Mouse (Mus musculus) kidney, embryonic 15.5 days (tissue): Measurements from ENCODE around the gene Tex10. TPM values are rescaled to one million over a fixed set of nuclear protein-coding genes. Genes with fewer than 3 reads are reported as not detected.
"Not testable (repeated sequence)": the region's sequence is repeated elsewhere in the genome, so short reads cannot be mapped to it uniquely, and the experiment has no call there.

Experiments used
- ATAC-seq: fragments of 200-750 bp; cut with Nextera tagmentation; replicated peaks from 2 replicates; pipeline ENCODE4 v1.8.0; 2017; ENCODE audit warnings: moderate TSS enrichment; ENCODE audit not compliant: low FRiP score
- H3K27ac ChIP-seq: fragments of 300-500 bp; sonication (generic); 2 replicates; pipeline ENCODE4 v1.5.1; 2015; ENCODE audit warnings: mild to moderate bottlenecking, inconsistent platforms
- H3K27me3 ChIP-seq: fragments of 300-500 bp; sonication (generic); 2 replicates; pipeline ENCODE4 v1.6.1; 2015; ENCODE audit warnings: inconsistent platforms
- H3K36me3 ChIP-seq: fragments of 300-500 bp; sonication (generic); 2 replicates; pipeline ENCODE4 v1.6.1; 2015; ENCODE audit warnings: inconsistent platforms
- H3K4me1 ChIP-seq: fragments of 300-500 bp; sonication (generic); 2 replicates; pipeline ENCODE4 v1.6.1; 2015; ENCODE audit warnings: inconsistent platforms
- H3K4me2 ChIP-seq: fragments of 300-500 bp; sonication (generic); 2 replicates; pipeline ENCODE4 v1.6.1; 2015; ENCODE audit warnings: moderate library complexity, mild to moderate bottlenecking, inconsistent platforms
- H3K4me3 ChIP-seq: fragments of 300-500 bp; sonication (generic); replicated peaks from 2 replicates; pipeline ENCODE4 v1.5.1; 2015; ENCODE audit warnings: mild to moderate bottlenecking, inconsistent platforms
- H3K9ac ChIP-seq: fragments of 300-500 bp; sonication (generic); 2 replicates; pipeline ENCODE4 v1.6.1; 2015; ENCODE audit warnings: mild to moderate bottlenecking, inconsistent platforms
- H3K9me3 ChIP-seq: fragments of 300-500 bp; sonication (generic); replicated peaks from 2 replicates; pipeline ENCODE4 v1.6.1; 2016; ENCODE audit warnings: inconsistent platforms
- WGBS: fragments of 180-500 bp; shearing (Covaris S2); methylation state at CpG from one replicate; pipeline ENCODE4 v1.1.7; 2015; ENCODE audit warnings: mixed read lengths; 5-methylcytosine and 5-hydroxymethylcytosine counted together
- polyA plus RNA-seq: library from polyadenylated mRNA; unstranded; fragments of >200 nt; fragmentation: Nextera tagmentation; extraction: Ambion mirVana; gene quantifications from 2 replicates; pipeline ENCODE4 v1.2.1, GENCODE M21; 2015

The Tex10 gene
- polyA plus RNA-seq, 1 experiment from 2014 or later: 57.1 TPM

DNA sequence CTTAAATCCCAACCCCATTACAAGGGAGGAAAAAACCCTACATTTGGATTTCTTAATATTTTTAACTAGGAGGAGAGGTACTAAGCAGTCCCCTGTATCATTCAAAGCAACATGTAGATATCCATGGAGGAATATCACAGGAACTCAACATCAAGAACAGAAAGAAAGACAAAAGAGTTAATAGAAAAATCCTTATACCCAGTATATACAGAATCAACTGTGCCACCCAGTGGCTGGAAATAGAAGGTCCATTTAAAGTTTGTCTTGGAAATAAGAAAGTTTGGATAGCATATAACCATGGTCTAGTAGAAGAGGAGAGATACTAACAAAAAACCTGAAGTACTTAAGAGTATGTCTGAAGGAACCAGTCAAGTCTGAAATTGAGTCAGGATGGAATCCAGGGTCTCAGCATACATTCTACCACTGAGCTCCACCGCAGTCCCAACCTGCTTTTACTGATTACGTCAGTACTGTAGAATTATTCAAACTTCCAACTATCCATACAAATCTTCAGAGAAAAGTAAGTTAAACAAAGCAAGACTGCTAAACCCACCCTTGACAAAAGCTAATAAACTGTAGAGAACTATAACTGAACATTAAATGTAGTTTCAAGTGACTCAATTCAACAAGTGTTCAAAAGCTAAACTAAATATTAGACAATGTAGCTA, 19.0 kb downstream of the Tex10 start:
- Histone ChIP-seq H3K4me1 (no peaks in the 10 kb centered on the region), H3K27me3 (no peaks in the 10 kb centered on the region), H3K4me3 (no peak overlapping the region), H3K9ac (no peak overlapping the region), H3K9me3 (no peaks in the 10 kb centered on the region), H3K4me2 (no peak overlapping the region), H3K27ac (no peak overlapping the region), H3K36me3 (peaks cover 76% of the 10 kb centered on the region)
- ATAC-seq: no peak
- 95% methylated on average over 2 of the region's 2 CpGs for WGBS

DNA sequence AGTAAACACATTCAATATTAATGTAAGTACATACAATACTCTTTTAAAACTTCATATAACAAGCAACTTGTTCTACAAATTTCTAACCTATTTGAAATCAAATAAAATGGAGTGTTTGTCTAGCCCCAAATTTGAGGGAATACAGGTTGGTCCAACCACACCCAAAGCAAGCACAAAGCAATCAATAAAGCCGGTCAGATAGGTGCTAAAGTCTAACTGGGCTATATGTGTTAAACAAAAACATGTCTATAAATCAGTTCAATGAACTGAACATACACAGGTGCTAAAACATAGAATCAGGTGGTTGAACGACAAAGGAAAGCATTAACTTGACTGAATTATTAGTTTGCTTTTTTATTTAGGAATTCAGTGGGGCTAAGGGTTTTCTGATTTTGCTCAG, 45.2 kb downstream of the Tex10 start:
- no peak overlapping the region for H3K27ac ChIP-seq

DNA sequence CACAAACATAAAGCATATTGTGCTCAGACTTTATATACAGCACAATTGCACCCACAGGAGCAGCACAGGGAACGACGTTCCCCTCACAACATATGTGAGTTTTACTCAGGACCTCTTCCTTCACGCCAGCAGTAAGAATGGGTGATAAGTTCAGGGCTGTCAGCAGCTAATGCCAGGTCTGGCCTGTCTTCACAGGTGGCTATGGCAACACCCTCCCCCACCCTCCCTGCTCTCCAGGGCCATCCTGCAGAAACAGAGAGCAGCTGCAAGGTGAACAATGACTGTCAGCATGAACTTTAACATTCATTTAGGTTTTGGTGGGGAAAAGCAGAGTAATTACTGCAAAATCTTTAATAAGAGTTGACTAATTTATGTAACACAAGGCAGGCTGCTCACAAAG, 45.8 kb downstream of the Tex10 start:
- H3K4me1 ChIP-seq: no peaks in the 10 kb centered on the region
- no peak overlapping the region for H3K27ac ChIP-seq
- no peaks in the 10 kb centered on the region for H3K9me3 ChIP-seq
- no peak overlapping the region for H3K9ac ChIP-seq
- H3K27me3 ChIP-seq: no peaks in the 10 kb centered on the region
- no peak overlapping the region for H3K4me3 ChIP-seq
- H3K4me2 ChIP-seq: no peak overlapping the region
- peaks cover 85% of the 10 kb centered on the region for H3K36me3 ChIP-seq
- 68% methylated on average over 3 of the region's 3 CpGs for WGBS
- ATAC-seq: no peak

More for the DNA sequence above, 45.2 kb downstream of the Tex10 start:
- no peak for ATAC-seq
- H3K36me3 ChIP-seq: peaks cover 85% of the 10 kb centered on the region
- no peaks in the 10 kb centered on the region for H3K27me3 ChIP-seq
- WGBS: 67% methylated on average over 2 of the region's 2 CpGs
- H3K4me1 ChIP-seq: no peaks in the 10 kb centered on the region
- no peak overlapping the region for H3K4me2 ChIP-seq
- H3K4me3 ChIP-seq: no peak overlapping the region
- H3K9me3 ChIP-seq: no peaks in the 10 kb centered on the region
- H3K9ac ChIP-seq: no peak overlapping the region

DNA sequence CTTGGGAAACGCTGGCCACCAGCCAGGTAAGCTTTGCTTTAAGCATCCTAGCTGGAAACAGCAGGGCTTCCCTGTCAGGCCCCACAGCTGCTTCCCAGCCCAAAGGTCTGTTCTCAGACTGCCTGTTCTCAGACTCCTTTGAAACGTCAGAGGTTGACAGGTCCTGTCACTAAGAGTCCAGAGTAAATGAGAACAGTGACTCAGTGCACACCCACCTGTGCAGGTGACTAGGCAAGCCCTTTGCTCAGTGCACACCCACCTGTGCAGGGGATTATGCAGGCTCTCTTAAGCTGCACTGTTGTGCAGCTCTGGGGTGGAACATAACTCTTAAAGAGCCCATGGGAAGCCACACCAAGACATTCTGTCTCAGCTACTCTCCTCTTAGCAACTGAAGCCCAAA, 49.5 kb downstream of the Tex10 start:
- no peak overlapping the region for H3K4me2 ChIP-seq
- ATAC-seq: no peak
- WGBS: 65% methylated on average over 2 of the region's 2 CpGs

GRCm38 (mm10) chr4:48422633-48423032, 50.6 kb downstream of the Tex10 start:
- H3K4me1 ChIP-seq: no peaks in the 10 kb centered on the region
- H3K27ac ChIP-seq: no peak overlapping the region
- no peaks in the 10 kb centered on the region for H3K9me3 ChIP-seq
- H3K4me3 ChIP-seq: no peak overlapping the region
- peaks cover 66% of the 10 kb centered on the region for H3K36me3 ChIP-seq
- no peak for ATAC-seq
- no peak overlapping the region for H3K4me2 ChIP-seq
- no peaks in the 10 kb centered on the region for H3K27me3 ChIP-seq
- no peak overlapping the region for H3K9ac ChIP-seq
- WGBS: 96% methylated on average over 1 of the region's 1 CpGs

More for the DNA sequence above, 49.5 kb downstream of the Tex10 start:
- Histone ChIP-seq H3K4me1 (no peaks in the 10 kb centered on the region), H3K4me3 (no peak overlapping the region), H3K27ac (no peak overlapping the region), H3K9me3 (no peaks in the 10 kb centered on the region), H3K36me3 (peaks cover 71% of the 10 kb centered on the region), H3K27me3 (no peaks in the 10 kb centered on the region), H3K9ac (no peak overlapping the region)

GRCm38 (mm10) chr4:48418831-48419468, 54.3 kb downstream of the Tex10 start:
- H3K36me3 ChIP-seq: peaks cover 42% of the 10 kb centered on the region
- H3K4me1 ChIP-seq: no peaks in the 10 kb centered on the region
- no peaks in the 10 kb centered on the region for H3K9me3 ChIP-seq
- no peak overlapping the region for H3K27ac ChIP-seq
- H3K9ac ChIP-seq: no peak overlapping the region
- no peaks in the 10 kb centered on the region for H3K27me3 ChIP-seq
- no peak overlapping the region for H3K4me2 ChIP-seq
- 92% methylated on average over 8 of the region's 8 CpGs for WGBS
- ATAC-seq: no peak
- no peak overlapping the region for H3K4me3 ChIP-seq

DNA sequence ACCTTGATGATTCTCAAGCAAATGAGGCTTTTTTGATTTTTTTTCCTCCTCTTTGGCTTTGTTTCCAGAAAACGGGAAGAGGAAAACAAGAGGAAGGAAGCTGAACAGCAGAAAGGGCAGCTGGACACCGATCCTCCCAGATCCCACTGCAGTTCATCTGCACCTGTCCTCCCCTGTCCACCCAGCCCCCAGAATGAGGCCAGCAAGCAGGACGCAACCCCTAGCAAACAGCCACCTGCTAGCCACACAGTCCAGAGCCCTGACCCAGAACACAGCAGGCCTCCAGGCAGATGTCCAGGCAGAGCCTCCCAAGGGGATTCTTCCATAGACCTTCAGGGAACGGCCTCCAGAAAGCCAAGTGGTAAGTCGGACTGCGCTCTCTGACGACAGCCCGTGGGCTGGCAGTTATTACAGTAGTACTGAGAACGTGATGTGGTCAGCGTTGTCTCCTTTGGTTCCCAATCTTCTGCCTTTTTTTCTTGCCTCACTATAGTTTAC, 57.4 kb downstream of the Tex10 start:
- Histone ChIP-seq H3K9me3 (no peaks in the 10 kb centered on the region), H3K9ac (no peak overlapping the region), H3K4me1 (no peaks in the 10 kb centered on the region), H3K4me2 (no peak overlapping the region), H3K27me3 (no peaks in the 10 kb centered on the region), H3K27ac (no peak overlapping the region), H3K36me3 (peaks cover 15% of the 10 kb centered on the region; the same call in 1 of the 2 replicates), H3K4me3 (no peak overlapping the region)
- WGBS: 76% methylated on average over 10 of the region's 10 CpGs
- ATAC-seq: no peak

DNA sequence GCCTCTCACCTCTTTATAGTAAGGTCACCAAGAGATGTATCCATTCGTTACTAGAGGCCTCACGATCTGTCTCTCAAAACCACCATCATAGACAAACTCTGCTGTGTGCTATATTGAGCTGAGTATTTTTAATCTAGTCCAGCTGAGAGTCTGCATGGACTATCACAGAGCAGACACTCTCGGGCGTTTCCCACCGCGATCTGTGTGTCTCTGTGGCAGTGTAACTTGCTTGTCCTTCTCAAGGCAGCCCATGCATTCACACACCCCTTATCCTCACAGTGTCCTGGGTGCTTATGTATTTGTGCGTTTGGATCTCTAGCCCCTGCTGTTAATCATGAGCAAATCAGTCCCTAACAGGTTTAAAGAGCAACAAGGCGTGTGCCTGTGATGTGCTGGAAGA, 59.8 kb downstream of the Tex10 start:
- ATAC-seq: no peak
- no peak overlapping the region for H3K9ac ChIP-seq
- H3K4me1 ChIP-seq: no peaks in the 10 kb centered on the region
- H3K36me3 ChIP-seq: 0 out of 2 replicates have a peak, but pooled peaks cover 5% of the 10 kb centered on the region
- H3K9me3 ChIP-seq: no peaks in the 10 kb centered on the region
- no peak overlapping the region for H3K4me2 ChIP-seq
- no peak overlapping the region for H3K27ac ChIP-seq
- 88% methylated on average over 8 of the region's 8 CpGs for WGBS
- no peak overlapping the region for H3K4me3 ChIP-seq
- no peaks in the 10 kb centered on the region for H3K27me3 ChIP-seq

GRCm38 (mm10) chr4:48407350-48408039, 65.8 kb downstream of the Tex10 start:
- no peaks in the 10 kb centered on the region for H3K9me3 ChIP-seq

GRCm38 (mm10) chr4:48405724-48406491, 67.4 kb downstream of the Tex10 start:
- H3K4me3 ChIP-seq, H3K4me1 ChIP-seq, H3K4me2 ChIP-seq, H3K36me3 ChIP-seq, H3K27me3 ChIP-seq, H3K9ac ChIP-seq, ATAC-seq, H3K9me3 ChIP-seq, H3K27ac ChIP-seq: not testable (repeated sequence)
- WGBS: 90% methylated on average over 10 of the region's 10 CpGs

More at GRCm38 (mm10) chr4:48407350-48408039, 65.8 kb downstream of the Tex10 start:
- Histone ChIP-seq H3K36me3 (no peaks in the 10 kb centered on the region), H3K27me3 (no peaks in the 10 kb centered on the region), H3K9ac (no peak overlapping the region), H3K27ac (no peak overlapping the region), H3K4me2 (0 out of 2 replicates have a peak overlapping the region, but pooled peaks have one; percentile 19), H3K4me3 (no peak overlapping the region), H3K4me1 (no peaks in the 10 kb centered on the region)
- WGBS: 43% methylated on average over 18 of the region's 18 CpGs
- ATAC-seq: no peak

- 61% methylated on average over 16 of the region's 16 CpGs for WGBS
- no peak for ATAC-seq
- H3K27me3 ChIP-seq: no peaks in the 10 kb centered on the region
Measured at GRCm38 (mm10) chr4:48403066-48403640, 70.1 kb downstream of the Tex10 start.

More at GRCm38 (mm10) chr4:48403066-48403640, 70.1 kb downstream of the Tex10 start:
- no peaks in the 10 kb centered on the region for H3K4me1 ChIP-seq
- peaks cover under 1% of the 10 kb centered on the region; the same call in 1 of the 2 replicates for H3K36me3 ChIP-seq
- H3K9me3 ChIP-seq: no peaks in the 10 kb centered on the region
- no peak overlapping the region for H3K27ac ChIP-seq
- H3K9ac ChIP-seq: no peak overlapping the region
- H3K4me2 ChIP-seq: no peak overlapping the region
- no peak overlapping the region for H3K4me3 ChIP-seq
